Mouse (Mus musculus) induced T-regulatory cell, adult 2 months (primary cell): Measurements from ENCODE around the gene Fgfr2.
"Not testable (repeated sequence)": the region's sequence is repeated elsewhere in the genome, so short reads cannot be mapped to it uniquely, and the experiment has no call there.

Experiments
- DNase-seq: peaks from one replicate; pipeline ENCODE4 v3.0.0-alpha.2; 2012; ENCODE audit warnings: low read depth

The Fgfr2 gene

DNA sequence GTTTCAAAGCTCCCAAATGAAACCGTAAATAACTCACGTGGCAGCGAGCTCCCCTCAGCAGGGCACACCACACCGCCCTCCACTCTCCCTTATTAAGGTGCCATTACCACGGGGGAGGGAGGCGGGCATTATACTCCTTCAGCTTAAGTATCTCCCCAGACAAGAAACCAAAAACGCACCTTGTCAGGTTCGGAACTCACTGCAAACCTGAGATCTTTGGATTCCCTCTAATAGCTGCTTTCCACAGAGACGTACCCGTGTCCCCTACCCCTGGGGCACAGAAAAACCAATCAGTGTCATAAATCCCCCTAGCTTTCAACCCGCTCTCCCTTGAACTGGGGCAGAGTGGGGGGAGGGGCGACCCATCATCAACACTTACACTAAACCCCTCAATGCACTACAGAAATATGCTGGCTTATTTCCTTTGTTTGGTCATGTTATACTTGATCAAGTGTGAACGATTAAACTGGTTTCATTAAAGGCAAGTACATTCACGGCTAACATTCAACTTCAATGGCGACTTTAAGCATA is 2.9 kb downstream of the Fgfr2 start:
- DNase-seq, result no peak

GRCm38 (mm10) chr7:133117815-133118214 is 5.3 kb downstream of the Fgfr2 start:
- DNase-seq, result no peak

GRCm38 (mm10) chr7:133116542-133116941 is 6.6 kb downstream of the Fgfr2 start:
- no peak for DNase-seq

DNA sequence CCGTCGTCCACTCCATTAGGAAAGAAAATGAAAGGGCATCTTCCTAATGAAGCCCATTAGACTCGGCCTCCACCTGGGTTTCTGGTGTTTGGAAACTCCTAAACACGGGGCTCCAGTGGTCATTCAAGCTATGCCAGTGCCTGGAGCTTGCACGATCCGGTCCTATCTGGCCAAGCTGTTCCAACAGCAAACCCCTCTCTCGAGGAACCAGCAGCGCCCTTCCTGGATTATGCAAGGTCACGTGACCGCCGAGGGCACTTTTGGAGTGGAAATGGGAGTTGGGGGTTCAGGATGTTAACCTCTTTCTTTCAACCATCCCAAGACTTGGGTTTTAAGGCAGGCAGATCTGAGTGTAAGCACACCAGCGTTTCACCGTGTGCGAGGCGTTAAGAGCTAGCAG is 7.3 kb downstream of the Fgfr2 start:
- no peak for DNase-seq

DNA sequence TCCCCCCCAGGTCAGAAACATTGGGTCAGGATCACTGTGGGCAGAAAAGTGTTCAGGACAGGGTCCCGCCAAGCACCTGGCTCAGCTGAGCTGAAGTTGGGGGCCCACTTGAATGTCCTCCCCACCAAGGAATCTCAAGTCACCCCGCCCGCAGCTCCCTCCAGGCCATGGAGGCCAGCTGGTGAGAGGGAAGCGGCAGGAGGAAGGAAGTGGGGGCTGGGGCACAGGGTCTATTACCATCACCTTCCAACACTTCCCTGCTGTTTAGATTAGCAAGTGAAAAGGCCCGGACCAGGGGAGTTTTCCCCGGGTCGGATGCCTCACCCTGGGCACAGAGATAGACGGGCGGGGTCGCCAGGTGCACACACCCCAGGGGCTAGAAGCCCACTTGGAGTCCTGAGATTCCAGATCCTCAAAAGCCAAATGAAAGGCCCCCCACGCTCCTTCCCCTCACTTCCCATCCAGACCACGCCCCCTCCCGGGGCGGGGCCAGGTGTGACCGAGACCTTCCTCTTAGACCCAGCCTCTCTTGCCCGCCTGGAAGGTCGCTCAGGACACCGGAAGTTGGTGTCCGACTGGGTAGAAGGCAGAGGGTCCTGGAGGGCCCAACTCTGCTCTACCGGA is 8.2 kb downstream of the Fgfr2 start:
- DNase-seq, result no peak

DNA sequence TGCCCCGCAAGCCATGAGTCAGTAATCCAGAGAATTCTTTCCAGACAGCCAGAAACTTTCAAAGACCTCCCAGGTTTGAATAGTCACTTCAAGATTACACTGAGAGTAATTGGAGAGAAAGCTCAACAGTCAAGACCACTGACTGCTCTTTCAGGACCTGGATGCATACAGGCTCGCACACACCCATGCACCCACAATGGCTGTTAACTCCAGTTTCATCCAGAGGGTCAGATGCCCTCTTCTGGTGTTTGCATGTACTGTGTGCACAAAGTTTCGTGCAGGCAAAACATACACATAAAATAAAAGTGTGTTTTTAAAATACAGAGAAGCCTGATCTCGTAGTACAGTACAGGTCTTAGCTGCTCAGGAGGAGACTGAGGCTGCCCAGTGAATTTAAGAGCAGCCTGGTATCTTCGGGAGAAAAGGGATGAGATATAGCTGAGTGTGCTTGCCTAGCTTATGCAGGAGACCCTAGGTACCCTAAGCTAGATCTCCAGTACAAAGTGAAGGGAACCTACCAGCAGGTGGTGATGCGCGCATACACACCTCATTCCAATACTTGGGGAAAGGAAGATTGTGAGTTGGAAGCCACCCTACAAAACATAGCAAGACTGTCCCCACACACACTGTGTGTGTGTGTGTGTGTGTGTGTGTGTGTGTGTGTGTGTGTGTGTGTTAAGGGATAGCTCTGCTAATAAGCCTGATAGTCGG is 9.8 kb downstream of the Fgfr2 start:
- no peak for DNase-seq

DNA sequence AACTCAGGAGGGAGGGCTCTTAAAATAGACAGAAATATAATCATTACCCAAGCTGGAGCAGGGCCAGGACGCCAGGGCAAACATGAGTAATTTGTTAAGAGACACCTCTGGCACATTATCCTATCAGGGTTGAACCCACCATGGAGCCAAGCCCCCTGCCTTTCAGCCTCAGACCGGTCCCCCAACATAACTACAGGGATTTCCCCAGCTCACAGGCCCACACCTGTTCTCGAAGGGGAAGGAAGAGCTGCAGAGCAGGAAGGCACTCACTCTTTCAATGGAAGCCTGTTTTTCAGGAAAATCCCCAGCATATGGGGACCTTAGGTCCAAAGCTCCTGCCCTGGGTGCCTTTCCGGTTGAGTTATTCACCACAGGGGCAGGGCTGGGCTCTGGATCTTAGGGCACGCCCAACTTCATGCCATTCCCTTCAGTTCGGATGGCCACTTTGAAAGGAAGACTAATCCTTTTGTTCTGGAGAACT is 10.8 kb downstream of the Fgfr2 start:
- no peak for DNase-seq

- no peak for DNase-seq
Observed at GRCm38 (mm10) chr7:133109442-133109841, 13.7 kb downstream of the Fgfr2 start.

DNA sequence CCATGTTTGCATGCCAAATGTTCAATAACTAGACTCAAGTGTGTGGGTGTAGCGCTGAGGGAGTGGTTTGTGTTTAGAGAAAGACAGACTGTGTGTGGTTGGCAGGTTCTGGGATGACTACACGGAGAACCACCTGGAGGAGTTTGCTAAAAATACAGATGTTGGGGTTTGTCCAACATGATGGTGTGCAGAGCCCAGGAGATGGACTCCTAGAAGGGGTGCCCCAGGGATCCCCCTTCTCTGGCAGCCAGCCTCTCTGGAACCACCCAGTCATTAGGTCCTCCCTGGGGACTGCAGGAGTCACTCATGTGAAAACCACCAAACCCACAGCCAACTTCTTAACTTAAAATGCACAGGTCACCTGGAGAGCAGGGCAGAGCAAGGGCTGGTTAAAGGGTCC is 14.5 kb downstream of the Fgfr2 start:
- DNase-seq, result no peak

- no peak for DNase-seq
Observed at GRCm38 (mm10) chr7:133102578-133102977, 20.6 kb downstream of the Fgfr2 start.

DNA sequence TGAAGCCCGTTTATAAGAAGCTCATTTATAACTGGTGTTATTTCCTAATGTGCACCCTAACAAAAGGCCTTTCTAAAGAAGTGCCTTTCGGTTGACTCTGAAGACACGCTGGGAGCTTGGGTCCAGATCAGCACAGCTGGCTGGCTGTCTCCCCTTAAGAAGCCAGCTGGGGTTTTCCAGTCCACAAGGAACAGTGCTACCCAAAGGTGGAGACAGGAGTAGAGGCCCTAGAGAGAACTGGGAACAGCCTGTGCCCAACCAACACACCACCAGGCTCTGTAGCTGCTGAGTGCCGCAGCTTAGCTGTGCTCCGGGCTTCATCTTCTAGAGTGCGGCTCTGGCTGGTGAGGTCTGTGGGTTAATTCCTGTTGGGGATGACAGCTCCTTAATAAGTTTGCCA is 22.1 kb downstream of the Fgfr2 start:
- DNase-seq, result no peak

DNA sequence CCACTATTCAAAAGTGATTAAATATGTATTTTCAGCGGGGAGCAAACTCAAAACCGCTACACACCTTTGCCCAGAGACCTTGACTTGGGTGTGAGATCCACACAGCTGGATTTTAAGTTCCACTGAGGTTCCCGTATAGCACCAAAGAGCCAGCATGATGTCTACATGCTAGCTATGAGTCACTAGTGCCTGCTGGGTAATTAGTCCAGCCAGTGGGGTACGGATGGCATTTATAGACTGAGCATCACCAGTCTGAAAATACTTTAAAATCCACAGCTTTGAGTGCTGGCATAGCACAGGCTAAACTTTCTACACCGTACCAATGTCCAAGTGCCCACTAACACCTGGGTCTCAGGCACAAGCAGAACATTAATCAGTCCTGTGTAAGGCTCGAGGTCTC is 23.0 kb downstream of the Fgfr2 start:
- no peak for DNase-seq

DNA sequence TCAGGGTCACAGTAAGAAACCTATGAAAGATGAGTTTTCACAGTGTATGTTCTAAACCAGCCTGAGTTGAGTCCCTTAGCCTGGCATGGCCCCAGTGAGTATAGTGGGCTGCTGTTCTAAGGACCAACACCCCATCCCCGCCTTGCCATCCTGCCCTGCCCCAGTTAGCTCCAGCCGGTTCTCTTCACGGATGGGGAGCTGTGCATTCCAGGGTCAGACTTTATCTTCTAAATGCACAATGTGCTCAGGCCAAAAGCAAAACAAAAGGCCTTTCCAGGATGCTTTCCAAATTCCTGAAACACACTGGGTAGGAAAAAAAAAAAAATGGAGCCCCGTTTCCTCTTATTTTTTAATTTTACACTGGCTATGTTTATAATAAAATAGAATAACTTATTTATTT is 23.9 kb downstream of the Fgfr2 start:
- DNase-seq, result no peak

- no peak for DNase-seq
Observed at GRCm38 (mm10) chr7:133098118-133098793, 24.9 kb downstream of the Fgfr2 start.

DNA sequence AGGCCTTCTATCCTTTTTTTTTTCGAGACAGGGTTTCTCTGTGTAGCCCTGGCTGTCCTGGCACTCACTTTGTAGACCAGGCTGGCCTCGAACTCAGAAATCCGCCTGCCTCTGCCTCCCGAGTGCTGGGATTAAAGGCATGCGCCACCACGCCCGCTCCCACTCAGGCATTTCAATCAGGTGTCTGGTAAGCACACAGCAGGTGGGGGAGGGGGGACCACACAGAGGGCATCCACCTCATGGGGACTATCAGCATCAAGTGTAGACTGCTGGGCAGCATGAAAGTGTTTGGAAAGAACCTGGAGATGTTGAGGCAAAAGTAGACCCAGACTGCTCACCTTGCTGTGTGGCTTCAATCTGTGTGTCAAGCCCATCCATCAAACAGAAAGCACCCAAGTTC is 27.5 kb downstream of the Fgfr2 start:
- not testable (repeated sequence) for DNase-seq

GRCm38 (mm10) chr7:133094711-133095495 is 28.2 kb downstream of the Fgfr2 start:
- DNase-seq, result no peak

- no peak for DNase-seq
Observed at GRCm38 (mm10) chr7:133094161-133094560, 29.0 kb downstream of the Fgfr2 start.

DNA sequence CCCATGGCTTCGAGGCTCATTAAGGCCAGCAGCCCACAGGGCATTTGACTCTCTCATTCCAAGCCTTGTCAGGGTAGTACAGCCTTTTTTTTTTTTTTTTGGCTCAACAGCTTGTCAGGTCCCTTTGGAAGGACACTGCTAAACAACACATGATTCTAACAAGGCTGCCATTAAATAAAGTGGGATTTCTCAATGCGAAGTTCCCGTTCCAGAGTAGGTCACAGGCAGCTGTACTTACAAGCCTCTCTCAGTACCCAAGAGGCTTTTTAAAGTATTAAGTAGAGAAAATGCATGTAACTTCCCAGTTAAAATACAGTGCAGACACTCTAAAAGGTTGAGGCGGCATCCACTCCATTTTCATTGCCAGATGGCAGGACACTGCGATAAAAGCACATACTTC is 29.4 kb downstream of the Fgfr2 start:
- DNase-seq, result no peak

GRCm38 (mm10) chr7:133090641-133091040 is 32.5 kb downstream of the Fgfr2 start:
- no peak for DNase-seq

GRCm38 (mm10) chr7:133089621-133090260 is 33.4 kb downstream of the Fgfr2 start:
- no peak for DNase-seq

- no peak for DNase-seq
Observed at GRCm38 (mm10) chr7:133088830-133089261, 34.3 kb downstream of the Fgfr2 start.

DNA sequence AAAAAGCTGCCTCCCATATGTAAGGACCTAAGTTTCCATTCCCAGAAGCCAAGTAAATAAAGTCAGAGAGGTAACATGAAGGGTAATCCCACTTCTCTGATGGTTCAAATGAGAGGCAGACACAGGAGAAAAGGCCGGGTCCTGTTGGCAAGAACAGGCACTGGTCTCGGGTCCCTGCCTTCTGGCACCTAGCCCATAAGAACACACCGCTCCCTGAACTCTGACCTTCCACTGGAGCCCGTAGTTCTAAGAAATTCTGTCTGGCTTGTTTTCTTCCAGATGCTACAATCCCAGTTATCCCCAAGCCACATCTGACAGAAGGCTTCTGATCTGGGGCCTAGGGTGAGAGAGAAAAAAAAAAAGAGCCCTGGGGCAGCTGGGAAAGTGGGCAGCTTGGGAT is 34.7 kb downstream of the Fgfr2 start:
- no peak for DNase-seq
